20 mouse cellular contexts compared by ENCODE assay signal in genomic region chr8:47636032-47636431, GRCm38 (mm10). TPM values are rescaled to one million over a fixed set of nuclear protein-coding genes. Genes with fewer than 3 reads are reported as not detected.
DNase-seq lines count a peak whose midpoint lies in the region; ATAC-seq and TF ChIP-seq lines count a peak whose summit lies in the region.
"Had no signal": no experiment of that assay in that cellular context is flagged by ENCODE, and none has a peak within 500 bp of the region (broad histone marks: within the 10 kb centered on the region; RNA-seq: fewer than 3 reads in every experiment).

No protein-coding gene starts in this region.

- H3K36me3 ChIP-seq in forebrain, embryonic 13.5 days (ENCODE audit: poor library complexity, severe bottlenecking) = no peaks in the 10 kb centered on the region
- H3K36me3 ChIP-seq in forebrain, embryonic 15.5 days = no peaks in the 10 kb centered on the region
- no peaks in the 10 kb centered on the region for H3K36me3 ChIP-seq in midbrain, embryonic 13.5 days
- H3K36me3 ChIP-seq in midbrain, embryonic 14.5 days (ENCODE audit: control insufficient read depth, insufficient read depth, low read length) = no peaks in the 10 kb centered on the region
- H3K36me3 ChIP-seq in CH12.LX (replicated peaks in 1 of 2; ENCODE audit: control insufficient read depth in 1 of 2, insufficient read depth in 1 of 2, low read length in 1 of 2) = no peaks in the 10 kb centered on the region
- H3K36me3 ChIP-seq: heart, embryonic 15.5 days; hindbrain, embryonic 12.5 days had no signal

- no peak for TF ChIP-seq RAD21 in CH12.LX (IDR thresholded peaks at IDR 0.05; ENCODE audit: low read depth, low read length)

- H3K9me3 ChIP-seq in forebrain, embryonic 13.5 days (replicated peaks) = peaks cover 4% of the 10 kb centered on the region; the same call in 1 of the 2 replicates
- H3K9me3 ChIP-seq in forebrain, embryonic 15.5 days = no peaks in the 10 kb centered on the region; the same call in 1 of the 2 replicates
- 0 out of 2 replicates have a peak, but pooled peaks cover 3% of the 10 kb centered on the region for H3K9me3 ChIP-seq in midbrain, embryonic 13.5 days
- peaks cover 4% of the 10 kb centered on the region; the same call in 1 of the 2 replicates for H3K9me3 ChIP-seq in midbrain, embryonic 14.5 days (ENCODE audit: control insufficient read depth, low read length)
- H3K9me3 ChIP-seq in CH12.LX (replicated peaks; ENCODE audit: low read length) = no peaks in the 10 kb centered on the region

- 82% methylated on average over 3 of the region's 3 CpGs for WGBS in forebrain, embryonic 13.5 days
- 76% methylated on average over 3 of the region's 3 CpGs for WGBS in forebrain, embryonic 15.5 days
- WGBS in midbrain, embryonic 13.5 days = 68% methylated on average over 3 of the region's 3 CpGs
- WGBS in midbrain, embryonic 14.5 days = 81% methylated on average over 3 of the region's 3 CpGs

- no peak for TF ChIP-seq POLR2A in CH12.LX (IDR thresholded peaks at IDR 0.05; ENCODE audit: low read depth, low read length)

- in situ Hi-C loops in CH12.LX (cut with MboI; ENCODE audit: low pct_ligation_motif_present, low pct_unique_long_range_greater_than_20kb, low sequenced_read_pairs) = no loop called here

- H3K9ac ChIP-seq in forebrain, embryonic 13.5 days = no peak overlapping the region
- no peak overlapping the region for H3K9ac ChIP-seq in forebrain, embryonic 15.5 days (replicated peaks)
- no peak overlapping the region for H3K9ac ChIP-seq in midbrain, embryonic 13.5 days (replicated peaks)
- no peak overlapping the region for H3K9ac ChIP-seq in midbrain, embryonic 14.5 days (replicated peaks; ENCODE audit: low read length)
- no peak overlapping the region for H3K9ac ChIP-seq in CH12.LX (ENCODE audit: insufficient read depth, low read depth)
- H3K9ac ChIP-seq: heart, embryonic 15.5 days; hindbrain, embryonic 12.5 days had no signal

- no peak overlapping the region for H3K4me3 ChIP-seq in forebrain, embryonic 13.5 days
- H3K4me3 ChIP-seq in forebrain, embryonic 15.5 days = no peak overlapping the region
- no peak overlapping the region for H3K4me3 ChIP-seq in midbrain, embryonic 13.5 days (replicated peaks)
- no peak overlapping the region for H3K4me3 ChIP-seq in midbrain, embryonic 14.5 days (replicated peaks; ENCODE audit: low read depth, low read length)
- H3K4me3 ChIP-seq in CH12.LX (replicated peaks in 1 of 3; ENCODE audit: low read depth in 2 of 3, low read length in 2 of 3, poor library complexity in 1 of 3) = no peak overlapping the region
- H3K4me3 ChIP-seq: heart, embryonic 15.5 days; hindbrain, embryonic 12.5 days had no signal

- H3K4me1 ChIP-seq in forebrain, embryonic 13.5 days = no peaks in the 10 kb centered on the region
- H3K4me1 ChIP-seq in forebrain, embryonic 15.5 days = no peaks in the 10 kb centered on the region
- H3K4me1 ChIP-seq in midbrain, embryonic 13.5 days (replicated peaks) = 0 out of 2 replicates have a peak, but pooled peaks cover 3% of the 10 kb centered on the region
- H3K4me1 ChIP-seq in midbrain, embryonic 14.5 days (ENCODE audit: control insufficient read depth, insufficient read depth, low read length) = no peaks in the 10 kb centered on the region
- no peaks in the 10 kb centered on the region for H3K4me1 ChIP-seq in CH12.LX (ENCODE audit: control insufficient read depth in 1 of 2, insufficient read depth in 2 of 2)
- H3K4me1 ChIP-seq: heart, embryonic 15.5 days had no signal

- H3K27ac ChIP-seq in forebrain, embryonic 13.5 days = no peak overlapping the region
- no peak overlapping the region for H3K27ac ChIP-seq in forebrain, embryonic 15.5 days (replicated peaks)
- H3K27ac ChIP-seq in midbrain, embryonic 13.5 days = no peak overlapping the region
- no peak overlapping the region for H3K27ac ChIP-seq in midbrain, embryonic 14.5 days (replicated peaks; ENCODE audit: low read depth, low read length)
- no peak overlapping the region for H3K27ac ChIP-seq in CH12.LX (ENCODE audit: insufficient read depth, low read depth)
- H3K27ac ChIP-seq: heart, embryonic 15.5 days; hindbrain, embryonic 12.5 days had no signal

- H3K4me2 ChIP-seq in forebrain, embryonic 13.5 days = no peak overlapping the region
- no peak overlapping the region for H3K4me2 ChIP-seq in forebrain, embryonic 15.5 days (replicated peaks)
- H3K4me2 ChIP-seq in midbrain, embryonic 13.5 days (replicated peaks) = peak overlapping the region; percentile 23; the same call in 1 of the 2 replicates
- no peak overlapping the region for H3K4me2 ChIP-seq in midbrain, embryonic 14.5 days (ENCODE audit: low read length)
- H3K4me2 ChIP-seq in CH12.LX (ENCODE audit: insufficient read depth, low read depth, poor library complexity, severe bottlenecking) = no peak overlapping the region
- H3K4me2 ChIP-seq: heart, embryonic 11.5 days; heart, embryonic 15.5 days; hindbrain, embryonic 12.5 days had no signal

- TF ChIP-seq CTCF in CH12.LX (conservative IDR thresholded peaks at IDR 0.05 in 1 of 2, IDR thresholded peaks at IDR 0.05 in 1 of 2; ENCODE audit: low read depth in 2 of 2, low read length in 2 of 2) = no peak

- H3K27me3 ChIP-seq in forebrain, embryonic 13.5 days = no peaks in the 10 kb centered on the region
- no peaks in the 10 kb centered on the region for H3K27me3 ChIP-seq in forebrain, embryonic 15.5 days
- no peaks in the 10 kb centered on the region for H3K27me3 ChIP-seq in midbrain, embryonic 13.5 days
- H3K27me3 ChIP-seq in midbrain, embryonic 14.5 days (ENCODE audit: control insufficient read depth, insufficient read depth, low read length) = no peaks in the 10 kb centered on the region
- no peaks in the 10 kb centered on the region for H3K27me3 ChIP-seq in CH12.LX (replicated peaks)
- H3K27me3 ChIP-seq: heart, embryonic 15.5 days; hindbrain, embryonic 12.5 days had no signal

- dilution Hi-C loops in CH12.LX (cut with MboI; ENCODE audit: extremely low pct_ligation_motif_present, extremely low pct_unique_long_range_greater_than_20kb, low sequenced_read_pairs) = no loop called here

- no peak for DNase-seq in midbrain, embryonic 14.5 days
- DNase-seq in CH12.LX (ENCODE audit: extremely low read depth) (no peak), NIH3T3 (ENCODE audit: low read depth) (peak; percentile 4)
- DNase-seq in frontal cortex, postnatal 36 days (ENCODE audit: low spot score in 2 of 2) = no peak
- DNase-seq: adrenal gland, adult 2 months; adrenal gland, postnatal 25 days; cerebellum, adult 2 months; cerebellum, postnatal 36 days; gastrocnemius, postnatal 10 days; heart, adult 18-20 months; heart, postnatal 36 days; kidney, adult 2 months had no signal

- no peaks in the 10 kb centered on the region for H3K79me2 ChIP-seq in CH12.LX (replicated peaks; ENCODE audit: control insufficient read depth, extremely low read depth, insufficient read depth, poor library complexity, severe bottlenecking)

- 0 out of 2 replicates have a peak, but pooled peaks have one; percentile 33 for ATAC-seq in forebrain, embryonic 13.5 days
- no peak for ATAC-seq in forebrain, embryonic 15.5 days (replicated peaks)
- no peak for ATAC-seq in midbrain, embryonic 13.5 days
- no peak for ATAC-seq in midbrain, embryonic 14.5 days (ENCODE audit: low FRiP score, low TSS enrichment)
- ATAC-seq: forebrain, embryonic 14.5 days; intestine, embryonic 16.5 days had no signal

- TF ChIP-seq EP300 in CH12.LX (IDR thresholded peaks at IDR 0.05; ENCODE audit: low read length) = no peak

TF ChIP-seq in CH12.LX, 34 proteins besides CTCF, POLR2A, EP300 and RAD21:
- no peak for TF ChIP-seq PAX5 (IDR thresholded peaks at IDR 0.05; ENCODE audit: low read length)
- no peak for TF ChIP-seq USF2 (conservative IDR thresholded peaks at IDR 0.05; ENCODE audit: low read depth, low read length)
- TF ChIP-seq CHD1 (IDR thresholded peaks at IDR 0.05; ENCODE audit: low read depth, low read length) = no peak
- TF ChIP-seq MAX (IDR thresholded peaks at IDR 0.05; ENCODE audit: low read length) = no peak
- TF ChIP-seq MAFK (IDR thresholded peaks at IDR 0.05; ENCODE audit: insufficient replicate concordance, low read length) = 0 out of 2 replicates have a peak, but pooled peaks have one; percentile 51

RNA-seq across cellular contexts. Expression of gene Ing2, which starts 39.3 kb away (rescaled TPM):
- polyA plus RNA-seq in forebrain, embryonic 13.5 days (2015; fragmentation: Nextera tagmentation; extraction: Ambion mirVana) = 6.5 and 7.5 TPM in 2 replicates
- 7.3 and 8.3 TPM in 2 replicates for polyA plus RNA-seq in forebrain, embryonic 15.5 days (2015; fragmentation: Nextera tagmentation; extraction: Ambion mirVana)
- polyA plus RNA-seq in midbrain, embryonic 13.5 days (2015; fragmentation: Nextera tagmentation; extraction: Ambion mirVana) = 6.5 and 8.9 TPM in 2 replicates
- polyA plus RNA-seq in midbrain, embryonic 14.5 days (2014; fragmentation: Nextera tagmentation; extraction: Ambion mirVana) = 6.4 and 7.4 TPM in 2 replicates
- total RNA-seq in CH12.LX (2012; rRNA removed) (5.9 and 7.2 TPM in 2 replicates), CH12.LX (2014; rRNA removed) (16.8 and 21.4 TPM in 2 replicates)
- 22.0 and 25.1 TPM in 2 replicates for polyA plus RNA-seq in CH12.LX (2012; ENCODE audit: insufficient read length, low read depth)
